Mouse (Mus musculus) left cerebral cortex, adult 2 months (tissue): ENCODE data around the gene Crp. TPM values are rescaled to one million over a fixed set of nuclear protein-coding genes. Genes with fewer than 3 reads are reported as not detected.

Source experiments
- DNase-seq, 2 experiments: peaks; one replicate each; pipeline ENCODE4 v3.0.0; 2021 to 2022; ENCODE audit warnings: low spot score in 2 of 2, mixed read lengths in 1 of 2; ENCODE audit errors: extremely low spot score in 1 of 2
- H3K27ac ChIP-seq: fragments of 200-600 bp; 2 replicates; pipeline ENCODE4 v1.8.1; 2022
- H3K4me3 ChIP-seq: fragments of 200-600 bp; 2 replicates; pipeline ENCODE4 v1.8.1; 2022
- CTCF ChIP-seq: fragments of 200-600 bp; IDR thresholded peaks from 2 replicates; pipeline ENCODE4 v1.8.1; 2022; ENCODE audit warnings: antibody characterized with exemption, mild to moderate bottlenecking, moderate library complexity
- intact Hi-C: fragments of 180-260 bp; cut with DNase I; formaldehyde crosslinking; loops from one replicate; pipeline ENCODE4 v1.15.1; 2025
- total RNA-seq, 2 experiments: library from RNA; stranded (reverse); gene quantifications; 2 replicates each; pipeline ENCODE4 v1.2.3; 2021

The Crp gene
- total RNA-seq, 2 experiments from 2014 or later, result not detected

DNA sequence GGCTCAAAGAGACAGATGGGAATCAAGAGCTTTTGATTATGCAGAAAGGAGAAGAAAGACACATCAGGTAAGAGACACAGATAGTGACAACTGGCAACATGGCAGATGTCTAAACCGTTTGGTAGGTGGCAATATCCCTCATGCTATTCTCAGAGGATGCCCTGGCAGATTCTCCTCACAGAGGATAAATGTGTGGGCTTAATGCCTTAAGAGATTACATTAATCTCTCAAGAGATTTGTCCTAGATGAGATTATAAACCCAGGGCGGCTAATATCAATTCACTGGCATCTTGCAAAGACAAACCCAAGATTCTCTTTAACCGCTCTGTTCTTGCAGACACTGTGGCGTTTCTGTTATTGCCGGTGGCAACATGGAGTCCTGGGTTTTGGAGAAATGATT is 14.3 kb upstream of the Crp start:
- no peak for TF ChIP-seq CTCF
- H3K4me3 ChIP-seq, result no peak overlapping the region
- intact Hi-C loops, result no loop called here
- no peak for DNase-seq
- H3K27ac ChIP-seq, result no peak overlapping the region

GRCm38 (mm10) chr1:172683957-172684356 is 13.9 kb upstream of the Crp start:
- no peak for DNase-seq
- no peak overlapping the region for H3K27ac ChIP-seq
- no peak overlapping the region for H3K4me3 ChIP-seq
- no peak for TF ChIP-seq CTCF
- intact Hi-C loops, result no loop called here

GRCm38 (mm10) chr1:172685178-172685577 is 12.7 kb upstream of the Crp start:
- Histone ChIP-seq H3K4me3 (no peak overlapping the region), H3K27ac (no peak overlapping the region)
- no peak for TF ChIP-seq CTCF
- intact Hi-C loops, result no loop called here
- DNase-seq, result no peak

DNA sequence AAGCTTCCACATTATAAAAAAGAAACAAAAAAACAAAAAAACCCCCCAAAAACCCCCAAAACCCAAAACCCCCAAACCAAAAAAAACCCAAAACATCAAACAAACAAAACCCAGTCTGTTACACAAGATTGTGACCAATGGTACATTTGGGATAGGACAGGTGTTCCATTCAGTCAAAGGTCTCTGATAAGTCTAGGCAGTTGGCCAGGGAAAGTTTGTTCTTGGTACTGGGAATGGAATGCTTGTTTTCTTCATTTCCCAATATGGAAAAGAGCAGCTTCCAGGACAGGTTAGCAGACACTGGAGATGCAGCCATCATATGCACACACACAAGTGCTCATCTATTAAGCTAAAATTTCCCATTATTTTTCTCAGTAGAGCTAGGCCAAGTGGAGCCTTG is 433 bp upstream of the Crp start:
- intact Hi-C loops, result no loop called here
- no peak for TF ChIP-seq CTCF

GRCm38 (mm10) chr1:172700814-172701213 is 3.0 kb downstream of the Crp start:
- Histone ChIP-seq H3K27ac (no peak overlapping the region), H3K4me3 (no peak overlapping the region)
- DNase-seq, result no peak
- intact Hi-C loops, result no loop called here
- no peak for TF ChIP-seq CTCF

More for the DNA sequence above, 433 bp upstream of the Crp start:
- DNase-seq, result no peak
- Histone ChIP-seq H3K27ac (no peak overlapping the region), H3K4me3 (no peak overlapping the region)

DNA sequence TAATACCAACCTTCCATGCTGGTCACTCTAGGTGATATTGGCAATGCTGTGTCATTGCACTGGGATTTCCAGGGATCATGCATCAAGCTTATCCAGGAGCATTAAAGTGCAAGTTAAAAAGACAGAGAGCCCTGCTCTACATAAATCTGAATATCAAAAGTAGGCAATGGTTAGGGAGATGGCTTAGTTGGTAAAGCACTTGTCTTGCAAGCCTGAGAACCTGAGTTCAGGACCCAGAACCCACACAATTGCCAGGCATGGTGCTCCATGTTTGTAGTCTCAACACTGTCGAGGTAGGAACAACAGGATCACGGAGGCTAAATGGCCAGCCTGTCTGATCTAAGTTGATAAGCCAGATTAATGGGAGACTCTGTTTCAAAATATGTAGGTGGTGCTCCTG is 3.5 kb downstream of the Crp start:
- no peak for DNase-seq
- H3K4me3 ChIP-seq, result no peak overlapping the region
- intact Hi-C loops, result no loop called here
- H3K27ac ChIP-seq, result no peak overlapping the region
- no peak for TF ChIP-seq CTCF

GRCm38 (mm10) chr1:172701901-172702300 is 4.0 kb downstream of the Crp start:
- intact Hi-C loops, result no loop called here
- TF ChIP-seq CTCF, result no peak
- DNase-seq, result no peak
- H3K27ac ChIP-seq, result no peak overlapping the region
- no peak overlapping the region for H3K4me3 ChIP-seq

DNA sequence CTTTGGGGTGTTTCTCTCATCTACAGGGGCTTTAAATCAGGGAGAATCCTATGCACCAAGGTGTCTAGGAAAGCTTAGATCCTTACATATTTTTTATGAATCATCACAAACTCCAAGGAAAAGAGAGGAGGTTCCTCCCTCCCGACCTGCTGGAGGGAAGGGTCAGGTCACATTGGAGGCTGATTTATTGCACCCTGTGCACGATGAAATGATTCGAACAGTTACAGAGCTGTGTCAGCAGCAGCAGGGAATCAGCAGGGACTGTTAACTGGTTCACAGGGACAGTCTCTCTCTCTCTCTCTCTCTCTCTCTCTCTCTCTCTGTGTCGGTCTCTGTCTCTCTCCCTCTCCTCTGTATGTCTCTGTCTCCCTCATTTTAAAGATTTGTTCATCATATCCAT is 6.9 kb downstream of the Crp start:
- TF ChIP-seq CTCF, result no peak
- intact Hi-C loops, result no loop called here

GRCm38 (mm10) chr1:172706243-172706642 is 8.4 kb downstream of the Crp start:
- Histone ChIP-seq H3K4me3 (no peak overlapping the region), H3K27ac (no peak overlapping the region)
- intact Hi-C loops, result no loop called here
- no peak for DNase-seq
- TF ChIP-seq CTCF, result no peak

More for the DNA sequence above, 6.9 kb downstream of the Crp start:
- Histone ChIP-seq H3K27ac (no peak overlapping the region), H3K4me3 (no peak overlapping the region)
- DNase-seq, result no peak

DNA sequence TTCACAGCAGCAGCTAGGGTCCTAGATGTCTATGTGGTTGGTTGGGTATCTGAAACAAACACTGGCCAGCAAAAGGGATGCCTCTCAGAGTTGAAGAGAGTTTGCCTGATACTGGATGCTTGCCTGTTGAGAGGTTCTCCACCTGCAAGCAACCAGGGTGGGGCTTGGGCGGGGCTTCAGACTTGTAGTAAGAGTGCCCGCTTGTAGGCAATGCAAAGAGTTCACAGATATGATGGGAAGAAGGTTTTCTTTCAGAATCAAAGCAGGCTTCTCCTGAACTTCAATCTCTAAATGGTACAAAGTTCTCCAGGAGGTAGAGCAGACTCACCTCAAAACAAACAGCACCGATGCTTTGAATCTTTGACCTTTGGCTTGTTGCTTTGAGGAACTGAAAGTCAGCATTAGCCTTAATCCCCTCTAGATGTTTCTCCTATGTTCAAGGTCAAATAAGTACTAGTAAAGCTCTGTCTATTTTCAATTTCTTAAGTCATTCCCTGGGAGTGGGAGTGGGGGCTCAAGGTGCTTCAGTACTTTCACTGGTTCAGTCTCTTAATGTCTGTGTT is 12.0 kb downstream of the Crp start:
- Histone ChIP-seq H3K27ac (no peak overlapping the region), H3K4me3 (no peak overlapping the region)
- DNase-seq, result no peak
- TF ChIP-seq CTCF, result no peak
- intact Hi-C loops, result no loop called here

DNA sequence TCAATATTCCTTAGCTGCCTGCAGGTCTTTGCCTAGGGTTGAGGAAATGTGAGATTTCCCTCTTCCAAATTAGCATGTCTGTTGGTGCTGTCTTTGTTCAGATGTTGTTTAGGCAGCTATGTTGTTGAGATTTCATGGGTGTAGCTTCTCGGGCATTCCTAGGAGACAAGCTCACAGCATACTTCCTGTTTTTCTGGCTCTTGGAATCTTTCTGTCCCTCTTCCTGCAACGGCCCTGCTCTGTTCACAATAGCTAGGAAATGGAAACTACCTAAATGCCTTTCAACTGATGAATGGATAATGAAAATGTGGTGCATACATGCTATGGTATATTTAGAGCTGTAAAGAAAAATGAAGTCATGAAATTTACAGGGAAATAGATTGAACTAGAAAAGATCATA is 13.5 kb downstream of the Crp start:
- H3K27ac ChIP-seq, result no peak overlapping the region
- H3K4me3 ChIP-seq, result no peak overlapping the region
- no peak for DNase-seq
- intact Hi-C loops, result no loop called here
- TF ChIP-seq CTCF, result no peak

- no peak for TF ChIP-seq CTCF
- intact Hi-C loops, result no loop called here
- no peak for DNase-seq
- H3K27ac ChIP-seq, result no peak overlapping the region
- H3K4me3 ChIP-seq, result no peak overlapping the region
Observed at GRCm38 (mm10) chr1:172711962-172712361, 14.1 kb downstream of the Crp start.

DNA sequence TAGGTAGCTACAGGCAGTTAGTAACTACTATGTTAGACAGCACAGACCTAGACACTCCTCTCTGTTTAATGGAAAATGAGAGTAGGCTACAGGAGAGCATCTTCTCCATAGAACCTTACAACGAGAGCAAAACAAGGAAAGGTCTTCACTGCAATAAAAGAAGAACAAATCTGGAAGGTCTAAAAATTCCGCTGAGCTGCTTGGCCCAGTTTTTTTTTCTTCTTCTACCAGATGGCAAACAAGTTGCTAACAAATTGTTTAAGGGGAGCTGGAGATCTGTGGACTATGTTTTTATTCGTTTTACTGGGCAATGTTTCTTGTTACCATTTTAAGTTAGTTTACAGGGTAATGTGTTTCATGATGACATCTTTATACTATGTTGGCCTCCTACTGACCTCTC is 53.4 kb downstream of the Crp start:
- intact Hi-C loops, result loop anchor here (10.0 kb wide), 2 partner anchors 204 to 614 kb away; partner anchors contain the start of genes Cadm3 and Olfr16
- Histone ChIP-seq H3K4me3 (no peak overlapping the region), H3K27ac (peak overlapping the region; percentile 45; the same call in 1 of the 2 replicates)
- TF ChIP-seq CTCF, result no peak
- DNase-seq, result no peak
